Mouse (Mus musculus): Measurements from ENCODE around the gene Tmed5.

- TF ChIP-seq CTCF (IDR thresholded peaks at IDR 0.05), result no peak
- TF ChIP-seq EP300 (IDR thresholded peaks at IDR 0.05), result no peak
Measured at GRCm38 (mm10) chr5:108060413-108060812, 72.0 kb downstream of the Tmed5 start.

Data from lung, postnatal 0 days (tissue).